Mouse (Mus musculus): ENCODE measurements around the gene Rpl35a. TPM values are rescaled to one million over a fixed set of nuclear protein-coding genes. Genes with fewer than 3 reads are reported as not detected.
"Not testable (repeated sequence)": the region's sequence is repeated elsewhere in the genome, so short reads cannot be mapped to it uniquely, and the experiment has no call there.

Gene Rpl35a
- polyA plus RNA-seq, 1 experiment from 2014 or later, result 670 TPM

DNA sequence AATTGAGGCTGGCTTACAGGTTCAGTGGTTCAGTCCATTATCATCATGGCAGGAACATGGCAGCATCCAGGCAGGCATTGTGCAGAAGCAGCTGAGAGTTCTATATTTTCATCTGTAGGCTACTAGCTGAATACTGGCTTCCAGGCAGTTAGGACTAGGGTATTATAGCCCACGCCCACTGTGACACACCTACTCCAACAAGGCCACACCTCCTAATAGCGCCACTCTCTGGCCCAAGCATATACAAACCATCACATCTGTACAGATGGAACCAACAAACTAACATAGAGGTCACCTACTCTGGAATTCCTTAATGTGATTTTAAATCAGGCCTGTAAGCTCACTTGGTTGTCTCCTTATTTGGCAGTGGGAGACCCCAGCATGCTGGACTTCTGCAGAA lies 7.6 kb upstream of the Rpl35a start:
- no peaks in the 10 kb centered on the region for H3K27me3 ChIP-seq (replicated peaks; ENCODE audit: insufficient read depth, low read length)
- WGBS, result 45% methylated on average over 2 of the region's 2 CpGs
- H3K9me3 ChIP-seq (ENCODE audit: low read length), result no peaks in the 10 kb centered on the region
- no peak overlapping the region for H3K4me3 ChIP-seq (ENCODE audit: low read depth, low read length)
- no peak overlapping the region for H3K27ac ChIP-seq (ENCODE audit: low read length)
- no peak overlapping the region for H3K9ac ChIP-seq (replicated peaks; ENCODE audit: low read depth)
- no peak overlapping the region for H3K4me2 ChIP-seq (replicated peaks; ENCODE audit: low read depth, low read length)
- DNase-seq (ENCODE audit: low spot score), result no peak
- H3K36me3 ChIP-seq (ENCODE audit: insufficient read depth, low read length), result no peaks in the 10 kb centered on the region
- H3K4me1 ChIP-seq (ENCODE audit: insufficient read depth, low read depth, low read length), result no peaks in the 10 kb centered on the region
- ATAC-seq, result no peak
- TF ChIP-seq CTCF (IDR thresholded peaks at IDR 0.05) (no peak), EP300 (IDR thresholded peaks at IDR 0.05) (no peak)

DNA sequence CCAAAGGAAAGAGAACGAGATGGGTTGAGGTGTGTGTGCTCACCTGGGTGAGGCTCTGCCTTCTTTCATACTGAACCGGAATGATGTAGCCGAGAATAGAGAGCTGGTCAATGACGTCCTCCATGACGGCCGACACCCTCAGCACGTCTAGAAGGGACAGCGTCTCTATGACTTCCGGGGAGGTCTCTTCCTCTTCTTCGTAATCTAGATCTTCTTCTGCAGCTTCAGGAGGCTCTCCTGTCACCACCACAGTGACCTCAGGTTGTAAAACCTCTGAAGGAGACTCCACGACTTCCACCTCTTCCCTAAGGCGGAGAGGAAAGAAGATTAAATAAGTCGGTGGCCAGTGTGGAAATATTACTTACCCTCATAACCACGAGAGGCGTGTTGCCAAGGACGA lies 6.4 kb upstream of the Rpl35a start:
- TF ChIP-seq CTCF (IDR thresholded peaks at IDR 0.05), result no peak
- no peak for TF ChIP-seq EP300 (IDR thresholded peaks at IDR 0.05)
- no peak for DNase-seq (ENCODE audit: low spot score)
- ATAC-seq, result no peak
- 82% methylated on average over 16 of the region's 16 CpGs for WGBS
- Histone ChIP-seq H3K9me3 (ENCODE audit: low read length) (no peaks in the 10 kb centered on the region), H3K4me3 (ENCODE audit: low read depth, low read length) (no peak overlapping the region), H3K9ac (replicated peaks; ENCODE audit: low read depth) (no peak overlapping the region), H3K36me3 (ENCODE audit: insufficient read depth, low read length) (no peaks in the 10 kb centered on the region), H3K4me1 (ENCODE audit: insufficient read depth, low read depth, low read length) (no peaks in the 10 kb centered on the region), H3K4me2 (replicated peaks; ENCODE audit: low read depth, low read length) (no peak overlapping the region), H3K27ac (ENCODE audit: low read length) (no peak overlapping the region), H3K27me3 (replicated peaks; ENCODE audit: insufficient read depth, low read length) (no peaks in the 10 kb centered on the region)

DNA sequence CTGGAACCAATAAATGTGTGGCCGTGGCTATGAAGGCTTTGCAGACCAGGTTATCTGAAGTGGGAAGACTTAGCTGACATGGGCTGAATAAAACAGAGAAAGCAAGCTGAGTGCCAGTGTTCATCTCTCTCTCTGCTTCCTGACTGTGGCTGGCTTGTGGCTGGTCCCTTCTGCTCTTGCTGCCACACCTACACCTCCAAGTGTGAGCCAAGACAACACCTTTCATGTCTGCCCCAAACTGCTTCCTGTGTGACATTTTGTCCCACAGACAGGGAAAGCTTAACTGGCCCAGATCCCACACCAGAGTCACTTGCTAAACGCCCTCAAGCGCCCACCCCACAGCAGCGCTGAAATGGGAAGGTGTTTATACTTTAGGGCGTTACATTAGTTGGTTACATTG lies 3.1 kb upstream of the Rpl35a start:
- H3K4me2 ChIP-seq (replicated peaks; ENCODE audit: low read depth, low read length), result no peak overlapping the region
- DNase-seq (ENCODE audit: low spot score) (no peak), ATAC-seq (no peak)
- TF ChIP-seq EP300 (IDR thresholded peaks at IDR 0.05) (no peak), CTCF (IDR thresholded peaks at IDR 0.05) (no peak)
- no peaks in the 10 kb centered on the region for H3K9me3 ChIP-seq (ENCODE audit: low read length)
- H3K4me3 ChIP-seq (ENCODE audit: low read depth, low read length), result no peak overlapping the region
- H3K36me3 ChIP-seq (ENCODE audit: insufficient read depth, low read length), result peaks cover 3% of the 10 kb centered on the region; the same call in 1 of the 2 replicates
- H3K27ac ChIP-seq (ENCODE audit: low read length), result no peak overlapping the region
- WGBS, result 54% methylated on average over 5 of the region's 5 CpGs
- H3K9ac ChIP-seq (replicated peaks; ENCODE audit: low read depth), result no peak overlapping the region
- H3K27me3 ChIP-seq (replicated peaks; ENCODE audit: insufficient read depth, low read length), result no peaks in the 10 kb centered on the region
- peaks cover 4% of the 10 kb centered on the region; the same call in 1 of the 2 replicates for H3K4me1 ChIP-seq (ENCODE audit: insufficient read depth, low read depth, low read length)

DNA sequence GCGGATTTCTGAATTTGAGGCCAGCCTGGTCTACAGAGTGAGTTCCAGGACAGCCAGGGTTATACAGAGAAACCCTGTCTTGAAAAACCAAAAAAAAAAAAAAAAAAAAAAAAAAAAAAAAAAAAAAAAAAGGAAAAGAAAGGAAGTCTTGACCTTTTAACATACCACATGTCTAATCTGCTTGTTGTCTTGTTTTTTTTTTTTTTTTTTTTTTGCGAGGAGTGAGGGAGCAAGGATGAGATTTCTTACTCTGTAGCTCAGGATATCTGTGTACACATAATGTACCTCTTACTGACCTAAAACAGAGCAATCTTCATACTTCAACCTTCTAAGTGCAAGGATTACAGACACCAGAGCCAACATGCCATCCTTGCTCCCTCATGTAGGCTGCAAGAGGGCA lies 1.3 kb upstream of the Rpl35a start:
- 65% methylated on average over 2 of the region's 2 CpGs for WGBS
- H3K4me3 ChIP-seq (ENCODE audit: low read depth, low read length), result not testable (repeated sequence)

GRCm38 (mm10) chr16:33055655-33056054 lies 598 bp upstream of the Rpl35a start:
- Histone ChIP-seq H3K4me1 (ENCODE audit: insufficient read depth, low read depth, low read length) (peaks cover 6% of the 10 kb centered on the region; the same call in 1 of the 2 replicates), H3K36me3 (ENCODE audit: insufficient read depth, low read length) (peaks cover 10% of the 10 kb centered on the region; the same call in 1 of the 2 replicates), H3K4me2 (replicated peaks; ENCODE audit: low read depth, low read length) (peak overlapping the region; percentile 67), H3K27ac (ENCODE audit: low read length) (no peak overlapping the region), H3K9me3 (ENCODE audit: low read length) (no peaks in the 10 kb centered on the region), H3K4me3 (ENCODE audit: low read depth, low read length) (peak overlapping the region; percentile 91; the same call in 1 of the 2 replicates), H3K27me3 (replicated peaks; ENCODE audit: insufficient read depth, low read length) (no peaks in the 10 kb centered on the region), H3K9ac (replicated peaks; ENCODE audit: low read depth) (no peak overlapping the region)
- 16% methylated on average over 10 of the region's 10 CpGs for WGBS
- no peak for DNase-seq (ENCODE audit: low spot score)
- ATAC-seq, result no peak
- no peak for TF ChIP-seq EP300 (IDR thresholded peaks at IDR 0.05)
- no peak for TF ChIP-seq CTCF (IDR thresholded peaks at IDR 0.05)

More for the DNA sequence above, 1.3 kb upstream of the Rpl35a start:
- H3K27me3 ChIP-seq (replicated peaks; ENCODE audit: insufficient read depth, low read length); H3K36me3 ChIP-seq (ENCODE audit: insufficient read depth, low read length); H3K27ac ChIP-seq (ENCODE audit: low read length); ATAC-seq; DNase-seq (ENCODE audit: low spot score); H3K4me2 ChIP-seq (replicated peaks; ENCODE audit: low read depth, low read length); H3K9me3 ChIP-seq (ENCODE audit: low read length); H3K4me1 ChIP-seq (ENCODE audit: insufficient read depth, low read depth, low read length); H3K9ac ChIP-seq (replicated peaks; ENCODE audit: low read depth): not testable (repeated sequence)

DNA sequence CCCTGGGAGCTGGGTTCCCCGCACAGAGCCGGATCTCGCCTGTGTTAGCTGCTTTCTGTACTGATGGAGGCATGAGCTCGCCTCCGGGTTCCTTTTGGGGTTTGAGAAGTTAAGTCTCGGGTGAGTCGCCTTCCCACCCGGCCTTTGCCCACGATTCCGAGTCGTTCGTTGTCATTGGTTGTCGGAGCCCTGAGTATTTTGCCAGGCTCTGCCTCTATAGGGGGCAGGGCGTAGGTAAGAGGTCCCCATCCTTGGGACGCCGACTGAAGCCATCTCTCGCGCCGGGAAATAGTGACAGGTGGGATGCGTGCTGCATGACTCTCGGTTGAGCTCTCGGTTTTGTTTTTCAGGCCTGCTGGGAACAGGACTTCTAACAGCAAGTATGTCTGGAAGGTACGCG lies 533 bp downstream of the Rpl35a start:
- peak; percentile 52 for DNase-seq (ENCODE audit: low spot score)
- Histone ChIP-seq H3K36me3 (ENCODE audit: insufficient read depth, low read length) (peaks cover 10% of the 10 kb centered on the region; the same call in 1 of the 2 replicates), H3K9ac (replicated peaks; ENCODE audit: low read depth) (peak overlapping the region; percentile 96), H3K4me2 (replicated peaks; ENCODE audit: low read depth, low read length) (peak overlapping the region; percentile 67), H3K27me3 (replicated peaks; ENCODE audit: insufficient read depth, low read length) (no peaks in the 10 kb centered on the region), H3K27ac (ENCODE audit: low read length) (peak overlapping the region; percentile 90), H3K4me3 (ENCODE audit: low read depth, low read length) (peak overlapping the region; percentile 91), H3K4me1 (ENCODE audit: insufficient read depth, low read depth, low read length) (peaks cover 6% of the 10 kb centered on the region; the same call in 1 of the 2 replicates), H3K9me3 (ENCODE audit: low read length) (no peaks in the 10 kb centered on the region)
- WGBS, result under 1% methylated on average over 24 of the region's 24 CpGs
- ATAC-seq, result peak; percentile 37
- TF ChIP-seq CTCF (IDR thresholded peaks at IDR 0.05) (no peak), EP300 (IDR thresholded peaks at IDR 0.05) (no peak)

DNA sequence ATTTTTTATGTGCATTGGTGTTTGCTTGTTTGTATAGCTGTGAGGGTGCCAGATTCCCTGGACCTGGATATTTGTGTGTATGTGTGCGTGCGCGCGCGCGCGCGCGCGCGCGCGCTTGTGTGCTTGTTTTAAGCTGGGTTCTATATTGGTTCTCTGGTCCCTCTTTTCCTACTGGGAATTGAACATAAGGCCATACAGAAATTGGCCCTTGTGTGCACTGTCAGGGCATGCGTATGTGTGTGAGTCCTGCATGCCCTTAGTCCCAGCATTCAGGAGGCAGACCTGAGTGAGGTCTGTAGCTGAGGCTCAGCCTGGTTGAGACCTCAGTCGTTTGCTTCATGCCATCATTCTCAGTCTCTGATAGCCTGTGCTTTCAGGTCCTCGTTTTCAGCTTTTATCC lies 1.8 kb downstream of the Rpl35a start:
- Histone ChIP-seq H3K4me3 (ENCODE audit: low read depth, low read length) (no peak overlapping the region), H3K9ac (replicated peaks; ENCODE audit: low read depth) (no peak overlapping the region), H3K4me2 (replicated peaks; ENCODE audit: low read depth, low read length) (no peak overlapping the region), H3K36me3 (ENCODE audit: insufficient read depth, low read length) (peaks cover 10% of the 10 kb centered on the region; the same call in 1 of the 2 replicates), H3K9me3 (ENCODE audit: low read length) (no peaks in the 10 kb centered on the region), H3K27ac (ENCODE audit: low read length) (no peak overlapping the region), H3K4me1 (ENCODE audit: insufficient read depth, low read depth, low read length) (peaks cover 6% of the 10 kb centered on the region; the same call in 1 of the 2 replicates), H3K27me3 (replicated peaks; ENCODE audit: insufficient read depth, low read length) (no peaks in the 10 kb centered on the region)
- WGBS, result 92% methylated on average over 16 of the region's 16 CpGs
- no peak for TF ChIP-seq EP300 (IDR thresholded peaks at IDR 0.05)
- no peak for TF ChIP-seq CTCF (IDR thresholded peaks at IDR 0.05)
- ATAC-seq (no peak), DNase-seq (ENCODE audit: low spot score) (no peak)

DNA sequence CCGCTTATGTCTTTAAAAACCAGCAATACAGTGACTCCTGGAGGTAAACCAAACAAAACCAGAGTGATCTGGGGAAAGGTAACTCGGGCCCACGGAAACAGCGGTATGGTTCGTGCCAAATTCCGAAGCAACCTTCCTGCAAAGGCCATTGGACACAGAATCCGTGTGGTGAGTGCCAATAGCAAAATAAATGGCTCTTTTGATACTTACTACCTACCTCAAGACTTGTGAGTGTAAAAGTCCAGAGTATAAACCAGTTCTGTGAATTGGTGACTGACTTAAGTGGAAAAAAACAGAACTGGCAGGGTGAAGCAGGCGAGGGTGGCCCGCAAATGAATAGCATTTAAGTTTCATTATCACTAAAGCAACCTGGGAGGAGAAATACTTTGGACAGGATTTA lies 2.4 kb downstream of the Rpl35a start:
- ATAC-seq; H3K27ac ChIP-seq (ENCODE audit: low read length); H3K9ac ChIP-seq (replicated peaks; ENCODE audit: low read depth); H3K4me1 ChIP-seq (ENCODE audit: insufficient read depth, low read depth, low read length); H3K36me3 ChIP-seq (ENCODE audit: insufficient read depth, low read length); H3K27me3 ChIP-seq (replicated peaks; ENCODE audit: insufficient read depth, low read length); H3K9me3 ChIP-seq (ENCODE audit: low read length); DNase-seq (ENCODE audit: low spot score); H3K4me3 ChIP-seq (ENCODE audit: low read depth, low read length); H3K4me2 ChIP-seq (replicated peaks; ENCODE audit: low read depth, low read length): not testable (repeated sequence)
- 84% methylated on average over 9 of the region's 9 CpGs for WGBS
